Mouse (Mus musculus) lung, adult 2 months (tissue): ENCODE measurements around the gene Glp2r.

Experiments
- CTCF ChIP-seq: fragments of 200-500 bp; IDR thresholded peaks from 2 replicates; pipeline ENCODE4 v1.5.1; 2011; ENCODE audit warnings: mild to moderate bottlenecking, low read length, control low read depth; ENCODE audit not compliant: insufficient read depth
- POLR2A ChIP-seq: fragments of 200-500 bp; IDR thresholded peaks from 2 replicates; pipeline ENCODE4 v1.6.1; 2011; ENCODE audit warnings: low read depth, mild to moderate bottlenecking, control low read depth, low read length, borderline replicate concordance; ENCODE audit errors: extremely low read depth

GRCm38 (mm10) chr11:67653521-67654090, 117.3 kb downstream of the Glp2r start:
- TF ChIP-seq CTCF (no peak), POLR2A (no peak)
